In the genomic region with DNA sequence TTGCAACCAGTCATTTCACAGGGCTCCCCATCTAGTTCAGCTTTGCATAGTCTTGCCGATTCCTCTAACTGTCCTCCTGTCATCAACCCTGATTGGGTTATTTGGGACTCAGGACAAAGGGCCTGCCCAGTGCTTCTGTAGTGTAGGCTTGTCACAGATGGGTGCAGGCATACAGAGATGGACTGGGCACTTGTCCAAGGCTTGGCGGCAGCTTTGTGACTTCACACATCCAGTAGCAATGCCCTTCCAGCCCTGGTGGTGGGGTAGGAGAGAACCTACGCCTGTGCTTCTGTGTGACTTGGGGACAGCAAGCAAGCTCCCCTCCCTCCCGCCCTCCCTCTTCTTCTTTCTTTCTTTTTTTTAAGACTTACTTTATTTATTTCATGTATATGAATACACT, we compare ENCODE assay signal across 10 mouse cellular contexts. TPM values are rescaled to one million over a fixed set of nuclear protein-coding genes. Genes with fewer than 3 reads are reported as not detected.
DNase-seq lines count a peak whose midpoint lies in the region; ATAC-seq lines count a peak whose summit lies in the region.
"Had no signal": no experiment of that assay in that cellular context is flagged by ENCODE, and none has a peak within 500 bp of the region (broad histone marks: within the 10 kb centered on the region; RNA-seq: fewer than 3 reads in every experiment).

No protein-coding gene starts in this region.

- intact Hi-C loops in heart, postnatal 10 days (cut with DNase I), result no loop called here
- intact Hi-C loops in heart, postnatal 25 days (cut with DNase I), result no loop called here

- no peak overlapping the region for H3K4me2 ChIP-seq in forebrain, embryonic 16.5 days (ENCODE audit: low read length)
- H3K4me2 ChIP-seq: embryonic facial prominence, embryonic 13.5 days; midbrain, embryonic 12.5 days had no signal

- H3K36me3 ChIP-seq in forebrain, embryonic 16.5 days (ENCODE audit: control insufficient read depth, insufficient read depth), result peaks cover 11% of the 10 kb centered on the region; the same call in 1 of the 2 replicates

- no peak overlapping the region for H3K27ac ChIP-seq in forebrain, embryonic 16.5 days (ENCODE audit: low read length)
- H3K27ac ChIP-seq: embryonic facial prominence, embryonic 13.5 days; midbrain, embryonic 12.5 days had no signal

- H3K9ac ChIP-seq in forebrain, embryonic 16.5 days (replicated peaks; ENCODE audit: low read depth, low read length), result no peak overlapping the region
- H3K9ac ChIP-seq: embryonic facial prominence, embryonic 13.5 days; midbrain, embryonic 12.5 days had no signal

- no peak overlapping the region for H3K4me3 ChIP-seq in forebrain, embryonic 16.5 days (replicated peaks; ENCODE audit: low read length)
- H3K4me3 ChIP-seq: embryonic facial prominence, embryonic 13.5 days; midbrain, embryonic 12.5 days had no signal

- 58% methylated on average over 4 of the region's 4 CpGs for WGBS in forebrain, embryonic 16.5 days

- 0 out of 2 replicates have a peak, but pooled peaks cover 2% of the 10 kb centered on the region for H3K4me1 ChIP-seq in forebrain, embryonic 16.5 days (replicated peaks; ENCODE audit: control insufficient read depth, insufficient read depth, low read length)
- H3K4me1 ChIP-seq: midbrain, embryonic 12.5 days had no signal

- no peaks in the 10 kb centered on the region for H3K27me3 ChIP-seq in forebrain, embryonic 16.5 days (replicated peaks; ENCODE audit: control insufficient read depth, insufficient read depth, low read length)
- H3K27me3 ChIP-seq: embryonic facial prominence, embryonic 13.5 days; midbrain, embryonic 12.5 days had no signal

- no peak for ATAC-seq in granulocyte monocyte progenitor cell, adult 5-6 weeks (replicated peaks; ENCODE audit: poor library complexity, severe bottlenecking)
- no peak for ATAC-seq in forebrain, embryonic 16.5 days

- H3K9me3 ChIP-seq in forebrain, embryonic 16.5 days (ENCODE audit: control insufficient read depth, low read length), result no peaks in the 10 kb centered on the region
- H3K9me3 ChIP-seq: embryonic facial prominence, embryonic 13.5 days; midbrain, embryonic 12.5 days had no signal

- peak; percentile 49 to 50 for DNase-seq in heart, postnatal 10 days
- DNase-seq in heart, postnatal 25 days (ENCODE audit: low spot score), result no peak
- DNase-seq in ZHBTc4 (ENCODE audit: low read depth, low spot score), result peak; percentile 40
- DNase-seq in cerebellum, adult 9-11 months, result peak; percentile 94
- DNase-seq in left cerebral cortex, adult 8-10 months (ENCODE audit: low spot score in 2 of 2), result peak; percentile 21 to 65
- peak; percentile 36 for DNase-seq in telencephalon, adult 2 months (ENCODE audit: low read depth, low spot score)

RNA-seq across cellular contexts. Expression of gene Phf20, which starts 39.6 kb away (rescaled TPM):
- total RNA-seq in heart, postnatal 10 days (2021), result 10 to 100 TPM; 20.6 to 27.5 TPM
- 10 to 100 TPM; 14.9 to 15.2 TPM for total RNA-seq in heart, postnatal 25 days (2021)
- 10 to 100 TPM; 72.9 to 93.9 (median 80.2) TPM for total RNA-seq in left cerebral cortex, adult 8-10 months (2022)
- total RNA-seq in granulocyte monocyte progenitor cell, adult 5-6 weeks (2014; fragmentation: Nextera tagmentation), result 17.1 and 33.3 TPM in 2 replicates
- 32.1 and 53.4 TPM in 2 replicates for total RNA-seq in granulocyte monocyte progenitor cell, adult 5-6 weeks (2017)
- polyA plus RNA-seq in forebrain, embryonic 16.5 days (2015; fragmentation: Nextera tagmentation; extraction: Ambion mirVana), result 148 and 181 TPM in 2 replicates

RNA-seq across cellular contexts. Expression of gene Rbm39, which starts 55.8 kb away (rescaled TPM):
- 100 to 1,000 TPM; 209 to 230 TPM for total RNA-seq in heart, postnatal 10 days (2021)
- 100 to 1,000 TPM; 140 to 164 TPM for total RNA-seq in heart, postnatal 25 days (2021)
- 100 to 1,000 TPM; 276 to 295 (median 278) TPM for total RNA-seq in left cerebral cortex, adult 8-10 months (2022)
- total RNA-seq in granulocyte monocyte progenitor cell, adult 5-6 weeks (2014; fragmentation: Nextera tagmentation), result 317 and 379 TPM in 2 replicates
- 566 and 641 TPM in 2 replicates for total RNA-seq in granulocyte monocyte progenitor cell, adult 5-6 weeks (2017)
- 494 and 529 TPM in 2 replicates for polyA plus RNA-seq in forebrain, embryonic 16.5 days (2015; fragmentation: Nextera tagmentation; extraction: Ambion mirVana)
